Mouse (Mus musculus) spleen, adult 2 months (tissue): ENCODE data around the gene Cpeb2. TPM values are rescaled to one million over a fixed set of nuclear protein-coding genes. Genes with fewer than 3 reads are reported as not detected.

Experiments
- DNase-seq, 2 experiments: peaks; one replicate each; pipeline versions ENCODE4 v3.0.0 to v3.0.0-alpha.2; 2012 to 2021; ENCODE audit warnings: low spot score in 2 of 2, low read depth in 1 of 2
- H3K27ac ChIP-seq: fragments of 200-500 bp; 2 replicates; pipeline ENCODE4 v1.5.1; 2012; ENCODE audit warnings: low read length, inconsistent platforms; ENCODE audit not compliant: insufficient read depth
- H3K27me3 ChIP-seq: fragments of 200-500 bp; 2 replicates; pipeline ENCODE4 v1.6.1; 2012; ENCODE audit warnings: mild to moderate bottlenecking, moderate library complexity, low read length, inconsistent platforms; ENCODE audit not compliant: control insufficient read depth, insufficient read depth
- H3K36me3 ChIP-seq: fragments of 200-500 bp; 2 replicates; pipeline ENCODE4 v1.6.1; 2012; ENCODE audit warnings: mild to moderate bottlenecking, low read length, inconsistent platforms; ENCODE audit not compliant: control insufficient read depth, insufficient read depth
- H3K4me1 ChIP-seq: fragments of 200-500 bp; 2 replicates; pipeline ENCODE4 v1.6.1; 2011; ENCODE audit warnings: inconsistent platforms; ENCODE audit not compliant: control insufficient read depth, insufficient read depth, insufficient read length
- H3K4me3 ChIP-seq: fragments of 200-500 bp; 2 replicates; pipeline ENCODE4 v1.5.1; 2011; ENCODE audit warnings: mild to moderate bottlenecking, inconsistent platforms; ENCODE audit not compliant: insufficient read depth, insufficient read length; ENCODE audit errors: extremely low read depth
- CTCF ChIP-seq: fragments of 200-500 bp; IDR thresholded peaks from 2 replicates; pipeline ENCODE4 v1.5.1; 2011; ENCODE audit warnings: mild to moderate bottlenecking, inconsistent platforms; ENCODE audit not compliant: insufficient read depth, insufficient read length, insufficient replicate concordance; ENCODE audit errors: extremely low read depth
- POLR2A ChIP-seq: fragments of 200-500 bp; IDR thresholded peaks from 2 replicates; pipeline ENCODE4 v1.6.1; 2011; ENCODE audit warnings: low read depth, low read length, inconsistent platforms
- WGBS: fragments of 180-500 bp; shearing (Covaris S2); methylation state at CpG from one replicate; pipeline ENCODE4 v1.1.7; 2018; 5-methylcytosine and 5-hydroxymethylcytosine counted together
- polyA plus RNA-seq: library from polyadenylated mRNA; depleted of rRNA; stranded (reverse); fragments of >200 nt; gene quantifications from 2 replicates; pipeline ENCODE4 v1.2.3, GENCODE M21; 2012

Cpeb2 gene
- polyA plus RNA-seq, 1 experiment, result 4.7 TPM

DNA sequence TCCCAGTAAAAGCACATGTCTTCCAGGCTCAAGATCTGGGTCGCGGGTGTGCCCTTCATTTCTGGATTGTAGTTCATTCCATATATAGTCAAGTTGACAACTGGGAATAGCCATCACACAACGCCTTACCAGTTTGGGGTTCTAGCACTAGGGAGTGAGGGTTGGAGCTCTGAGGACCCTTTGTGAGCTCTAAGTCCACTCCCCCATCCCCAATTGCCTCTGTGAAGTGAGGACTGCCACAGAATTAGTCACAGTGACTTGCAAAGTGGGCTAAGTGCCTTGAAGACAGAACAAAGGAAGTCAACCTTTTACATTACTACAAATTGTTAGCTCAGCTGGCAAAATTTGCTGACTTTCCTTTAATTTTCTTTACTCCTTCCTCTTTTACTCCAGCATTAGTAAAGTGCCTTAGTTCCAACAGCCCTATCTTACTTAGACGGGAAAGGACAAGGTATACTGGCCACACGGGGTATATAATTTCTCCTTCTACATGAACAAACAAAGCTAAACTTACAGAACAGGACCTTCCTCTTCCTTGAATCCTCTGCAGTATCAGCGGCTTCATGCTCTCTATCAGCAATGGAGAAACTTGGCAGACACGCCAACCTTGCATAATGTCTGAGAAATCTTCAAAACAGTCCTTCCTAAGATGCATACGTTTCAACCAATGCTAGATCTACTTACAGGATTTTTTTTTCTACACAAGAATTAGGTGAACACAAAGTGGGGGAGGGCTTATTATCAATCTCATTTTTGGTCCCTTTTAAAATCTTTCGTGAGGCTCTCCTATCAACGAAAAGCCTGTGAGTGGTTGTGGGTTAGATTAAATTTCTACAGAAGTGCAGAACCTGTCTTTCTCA, 14.8 kb upstream of the Cpeb2 start:
- H3K27me3 ChIP-seq, result no peaks in the 10 kb centered on the region
- H3K4me3 ChIP-seq, result no peak overlapping the region
- H3K27ac ChIP-seq, result no peak overlapping the region
- no peak for TF ChIP-seq CTCF
- no peak for TF ChIP-seq POLR2A
- H3K36me3 ChIP-seq, result no peaks in the 10 kb centered on the region
- WGBS, result 64% methylated on average over 10 of the region's 10 CpGs
- no peak for DNase-seq
- no peaks in the 10 kb centered on the region for H3K4me1 ChIP-seq

DNA sequence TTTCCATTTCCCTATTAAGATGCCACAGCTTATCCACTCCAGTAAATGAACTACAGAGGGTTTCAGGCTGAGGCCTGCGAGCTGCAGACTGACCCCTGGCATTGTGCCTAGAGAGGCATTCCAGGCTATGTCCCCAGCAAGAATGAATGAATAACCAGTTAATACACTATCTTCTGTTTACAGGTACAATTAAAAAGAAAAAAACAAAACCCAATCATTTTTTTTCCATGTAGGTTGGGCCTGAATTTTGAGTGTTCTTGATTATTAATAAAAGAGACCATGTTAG, 14.2 kb upstream of the Cpeb2 start:
- H3K27ac ChIP-seq, result no peak overlapping the region
- WGBS, result 78% methylated on average over 1 of the region's 1 CpGs
- no peak for DNase-seq

DNA sequence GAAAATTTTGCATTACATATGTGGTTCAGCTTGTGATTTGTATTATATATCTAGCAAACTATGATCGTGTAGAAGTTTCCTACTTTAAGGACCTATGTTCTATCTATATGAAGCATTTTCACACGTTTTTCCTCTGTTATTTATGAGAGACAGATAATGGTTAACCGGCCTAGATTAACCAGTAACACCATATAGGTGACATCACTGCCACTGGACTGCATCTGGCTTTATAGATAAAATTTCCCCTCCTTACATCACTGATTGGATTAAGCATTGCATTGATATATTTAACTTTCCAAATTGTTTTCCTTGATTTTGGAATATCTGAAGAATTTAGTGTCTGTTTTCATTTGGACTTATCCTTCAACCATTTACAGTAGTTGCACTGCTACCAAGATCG, 9.6 kb upstream of the Cpeb2 start:
- DNase-seq, result no peak
- Histone ChIP-seq H3K27ac (no peak overlapping the region), H3K4me1 (no peaks in the 10 kb centered on the region), H3K36me3 (no peaks in the 10 kb centered on the region), H3K27me3 (no peaks in the 10 kb centered on the region), H3K4me3 (no peak overlapping the region)
- 84% methylated on average over 4 of the region's 4 CpGs for WGBS
- no peak for TF ChIP-seq CTCF

More for the DNA sequence above, 14.2 kb upstream of the Cpeb2 start:
- Histone ChIP-seq H3K4me1 (no peaks in the 10 kb centered on the region), H3K27me3 (no peaks in the 10 kb centered on the region), H3K36me3 (no peaks in the 10 kb centered on the region), H3K4me3 (no peak overlapping the region)
- no peak for TF ChIP-seq POLR2A
- TF ChIP-seq CTCF, result no peak

DNA sequence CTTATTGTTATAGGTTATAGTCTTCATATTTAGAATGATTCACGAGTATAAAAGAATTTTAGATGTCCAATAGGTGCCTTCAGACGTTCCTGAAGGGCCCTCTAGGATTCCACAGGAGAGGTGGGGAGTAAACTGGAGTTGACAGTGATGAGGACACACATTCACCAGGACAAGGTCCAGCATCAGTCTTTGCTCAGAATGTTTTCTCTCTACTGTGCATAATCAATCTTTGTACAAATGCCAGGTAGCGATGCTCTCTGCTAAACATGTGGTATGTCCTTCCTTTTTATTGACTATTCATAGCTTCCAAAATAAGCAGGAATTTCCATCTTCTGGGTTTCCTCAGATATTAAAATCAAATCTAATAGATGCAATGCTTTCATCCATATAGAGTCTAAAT, 8.7 kb upstream of the Cpeb2 start:
- H3K27ac ChIP-seq, result no peak overlapping the region
- no peak overlapping the region for H3K4me3 ChIP-seq
- no peaks in the 10 kb centered on the region for H3K4me1 ChIP-seq
- TF ChIP-seq CTCF (no peak), POLR2A (no peak)
- no peak for DNase-seq
- H3K36me3 ChIP-seq, result no peaks in the 10 kb centered on the region
- 77% methylated on average over 3 of the region's 3 CpGs for WGBS
- H3K27me3 ChIP-seq, result no peaks in the 10 kb centered on the region

DNA sequence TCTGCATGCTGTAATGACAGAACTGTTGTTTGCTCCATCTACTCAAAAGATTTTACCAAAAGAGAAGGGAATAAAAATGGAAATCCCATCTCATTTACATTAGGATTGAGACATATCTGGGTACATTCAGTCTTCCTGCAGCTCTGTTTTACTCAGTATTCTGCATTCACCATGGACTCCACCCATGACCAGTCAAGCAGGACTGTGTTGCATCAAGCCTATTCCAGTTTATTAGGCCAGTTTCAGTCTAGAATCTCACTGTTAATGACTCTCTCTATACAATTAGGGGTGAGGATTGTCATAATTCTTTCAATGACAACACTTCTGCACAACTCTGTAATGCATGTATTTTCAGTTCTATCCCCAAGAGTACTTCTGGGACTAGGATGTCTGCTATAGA, 6.8 kb upstream of the Cpeb2 start:
- TF ChIP-seq CTCF, result no peak
- no peak for TF ChIP-seq POLR2A
- Histone ChIP-seq H3K36me3 (no peaks in the 10 kb centered on the region), H3K27ac (no peak overlapping the region), H3K27me3 (no peaks in the 10 kb centered on the region), H3K4me3 (no peak overlapping the region), H3K4me1 (no peaks in the 10 kb centered on the region)
- no peak for DNase-seq

DNA sequence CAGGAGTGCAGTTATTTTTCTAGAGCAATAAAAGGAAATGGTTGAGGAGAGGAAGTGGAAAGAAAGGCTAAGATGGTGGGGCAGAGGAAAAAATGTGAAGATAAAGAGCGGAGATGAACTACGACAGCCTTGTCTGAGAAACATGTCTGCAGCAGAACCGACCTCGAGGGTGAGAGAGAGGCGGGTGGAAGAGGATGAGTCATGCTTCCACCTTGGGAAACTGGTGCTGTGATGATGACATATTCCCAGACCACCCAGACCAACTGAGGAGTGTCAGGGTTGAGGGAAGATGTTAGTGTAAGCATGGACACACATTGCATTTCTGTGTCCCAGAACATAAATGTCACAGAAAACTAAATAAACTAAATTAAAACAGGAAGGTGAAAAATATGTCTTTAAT, 5.4 kb upstream of the Cpeb2 start:
- no peak overlapping the region for H3K4me3 ChIP-seq
- H3K27me3 ChIP-seq, result no peaks in the 10 kb centered on the region
- 33% methylated on average over 5 of the region's 5 CpGs for WGBS
- TF ChIP-seq POLR2A, result no peak
- TF ChIP-seq CTCF, result no peak
- DNase-seq, result no peak
- H3K36me3 ChIP-seq, result no peaks in the 10 kb centered on the region
- no peak overlapping the region for H3K27ac ChIP-seq
- H3K4me1 ChIP-seq, result no peaks in the 10 kb centered on the region

DNA sequence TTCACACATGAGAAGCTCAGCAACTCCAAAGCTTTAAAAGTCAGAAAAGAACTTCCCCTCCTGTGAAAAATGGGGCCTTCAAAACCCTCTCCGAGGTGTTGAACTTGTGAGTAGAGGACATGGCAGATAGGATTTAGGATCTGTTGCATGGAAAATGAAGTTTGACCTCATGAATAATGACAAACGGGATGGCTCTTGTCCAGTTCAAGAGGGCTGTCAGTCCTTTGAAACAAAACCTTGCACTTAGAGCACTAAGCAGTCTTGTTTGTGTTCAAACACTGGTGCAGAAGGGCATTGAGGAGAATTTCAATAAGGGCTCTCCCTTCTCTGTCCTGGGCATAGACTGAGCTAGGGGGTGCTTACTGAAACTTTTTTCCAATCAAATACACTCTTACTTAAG, 1.9 kb upstream of the Cpeb2 start:
- no peak for DNase-seq
- no peak overlapping the region for H3K4me3 ChIP-seq
- no peak for TF ChIP-seq POLR2A
- no peak for TF ChIP-seq CTCF
- 95% methylated on average over 2 of the region's 2 CpGs for WGBS
- H3K36me3 ChIP-seq, result no peaks in the 10 kb centered on the region
- no peaks in the 10 kb centered on the region; the same call in 1 of the 2 replicates for H3K4me1 ChIP-seq
- H3K27ac ChIP-seq, result no peak overlapping the region
- no peaks in the 10 kb centered on the region for H3K27me3 ChIP-seq
